Mouse (Mus musculus) hindbrain, embryonic 16.5 days (tissue): ENCODE data around the gene Exoc2. TPM values are rescaled to one million over a fixed set of nuclear protein-coding genes. Genes with fewer than 3 reads are reported as not detected.

ENCODE experiments used
- ATAC-seq: fragments of 200-750 bp; cut with Nextera tagmentation; 2 replicates; pipeline ENCODE4 v1.8.0; 2017; ENCODE audit warnings: moderate TSS enrichment, moderate library complexity
- H3K27ac ChIP-seq: fragments of 300-500 bp; sonication (generic); 2 replicates; pipeline ENCODE4 v1.5.1; 2014; ENCODE audit warnings: low read depth, mild to moderate bottlenecking, control low read depth, low read length, moderate library complexity
- H3K27me3 ChIP-seq: fragments of 300-500 bp; sonication (generic); replicated peaks from 2 replicates; pipeline ENCODE4 v1.6.1; 2014; ENCODE audit warnings: low read length; ENCODE audit not compliant: control insufficient read depth, insufficient read depth
- H3K36me3 ChIP-seq: fragments of 300-500 bp; sonication (generic); 2 replicates; pipeline ENCODE4 v1.6.1; 2014; ENCODE audit warnings: mild to moderate bottlenecking, low read length, moderate library complexity, mixed read lengths; ENCODE audit not compliant: control insufficient read depth, insufficient read depth
- H3K4me1 ChIP-seq: fragments of 300-500 bp; sonication (generic); 2 replicates; pipeline ENCODE4 v1.6.1; 2014; ENCODE audit warnings: low read depth, low read length; ENCODE audit not compliant: control insufficient read depth, insufficient read depth
- H3K4me2 ChIP-seq: fragments of 300-500 bp; sonication (generic); 2 replicates; pipeline ENCODE4 v1.6.1; 2014; ENCODE audit warnings: mild to moderate bottlenecking, low read length, control low read depth, moderate library complexity
- H3K4me3 ChIP-seq: fragments of 300-500 bp; sonication (generic); 2 replicates; pipeline ENCODE4 v1.5.1; 2014; ENCODE audit warnings: mild to moderate bottlenecking, low read length, control low read depth, moderate library complexity
- H3K9ac ChIP-seq: fragments of 300-500 bp; sonication (generic); 2 replicates; pipeline ENCODE4 v1.6.1; 2014; ENCODE audit warnings: low read depth, mild to moderate bottlenecking, control low read depth, low read length, moderate library complexity
- H3K9me3 ChIP-seq: fragments of 300-500 bp; sonication (generic); 2 replicates; pipeline ENCODE4 v1.6.1; 2014; ENCODE audit warnings: mild to moderate bottlenecking, low read length, moderate library complexity; ENCODE audit not compliant: control insufficient read depth
- WGBS: fragments of 180-500 bp; shearing (Covaris S2); extraction: QIAGEN DNeasy Blood & Tissue Kit; methylation state at CpG from one replicate; pipeline ENCODE4 v1.1.7; 2014; 5-methylcytosine and 5-hydroxymethylcytosine counted together
- polyA plus RNA-seq: library from polyadenylated mRNA; unstranded; fragments of >200 nt; fragmentation: Nextera tagmentation; extraction: Ambion mirVana; gene quantifications from 2 replicates; pipeline ENCODE4 v1.2.1, GENCODE M21; 2015

The Exoc2 gene
- polyA plus RNA-seq, 1 experiment from 2014 or later: 46.7 TPM

DNA sequence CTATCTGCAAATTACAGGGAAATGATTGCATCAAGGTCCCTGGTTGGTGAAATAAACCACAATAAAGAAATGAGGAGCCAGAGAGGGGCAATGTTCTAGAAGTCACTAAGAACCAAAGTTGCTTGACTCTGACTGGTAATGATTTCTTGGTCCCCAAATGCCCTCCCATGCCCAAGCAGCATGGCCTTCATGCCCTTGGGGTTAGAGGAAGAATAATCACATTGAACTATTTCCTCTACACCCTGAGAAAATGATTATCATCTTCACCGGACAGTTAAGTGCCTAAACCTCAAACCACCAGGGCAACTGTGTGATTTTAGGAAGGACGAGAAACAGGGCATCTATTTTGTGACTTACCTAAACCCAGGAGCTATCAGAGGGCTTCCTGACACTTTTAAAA is 197.9 kb downstream of the Exoc2 start:
- H3K27me3 ChIP-seq: no peaks in the 10 kb centered on the region
- ATAC-seq: no peak
- WGBS: 87% methylated on average over 2 of the region's 2 CpGs

GRCm38 (mm10) chr13:30767477-30768127 is 206.3 kb downstream of the Exoc2 start:
- Histone ChIP-seq H3K9ac (no peak overlapping the region), H3K27me3 (no peaks in the 10 kb centered on the region), H3K9me3 (no peaks in the 10 kb centered on the region), H3K27ac (no peak overlapping the region), H3K36me3 (no peaks in the 10 kb centered on the region), H3K4me1 (no peaks in the 10 kb centered on the region), H3K4me2 (no peak overlapping the region), H3K4me3 (no peak overlapping the region)
- ATAC-seq: no peak
- 93% methylated on average over 6 of the region's 6 CpGs for WGBS

More for the DNA sequence above, 197.9 kb downstream of the Exoc2 start:
- Histone ChIP-seq H3K4me2 (no peak overlapping the region), H3K4me3 (no peak overlapping the region), H3K36me3 (no peaks in the 10 kb centered on the region), H3K4me1 (no peaks in the 10 kb centered on the region), H3K27ac (no peak overlapping the region), H3K9ac (no peak overlapping the region), H3K9me3 (no peaks in the 10 kb centered on the region)

GRCm38 (mm10) chr13:30766636-30767476 is 207.0 kb downstream of the Exoc2 start:
- Histone ChIP-seq H3K36me3 (no peaks in the 10 kb centered on the region), H3K27ac (no peak overlapping the region), H3K27me3 (no peaks in the 10 kb centered on the region), H3K4me1 (no peaks in the 10 kb centered on the region), H3K9me3 (no peaks in the 10 kb centered on the region), H3K4me2 (no peak overlapping the region), H3K4me3 (no peak overlapping the region), H3K9ac (no peak overlapping the region)
- no peak for ATAC-seq
- WGBS: 98% methylated on average over 5 of the region's 5 CpGs

DNA sequence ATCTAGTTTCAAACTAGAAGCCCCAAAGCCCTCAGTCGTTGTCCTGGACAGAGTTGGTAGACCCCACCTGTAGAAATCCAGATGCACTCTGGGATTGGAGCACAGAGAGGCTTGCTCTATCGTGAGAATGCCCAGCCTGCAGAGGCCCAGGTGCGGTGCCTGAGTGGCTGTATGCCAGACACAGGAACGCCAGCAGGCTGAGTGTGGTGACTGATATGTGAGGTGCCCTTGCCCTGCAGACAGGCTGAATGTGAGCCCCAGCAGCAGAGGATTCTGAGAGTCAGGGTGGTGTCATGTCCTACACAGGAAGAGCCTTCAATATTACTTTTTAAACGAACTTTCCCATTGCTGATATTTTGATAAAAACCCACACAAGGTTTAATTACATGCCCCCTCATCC is 208.0 kb downstream of the Exoc2 start:
- H3K36me3 ChIP-seq: no peaks in the 10 kb centered on the region
- no peak overlapping the region for H3K27ac ChIP-seq
- H3K4me3 ChIP-seq: no peak overlapping the region
- no peaks in the 10 kb centered on the region for H3K9me3 ChIP-seq
- H3K9ac ChIP-seq: no peak overlapping the region
- 81% methylated on average over 5 of the region's 5 CpGs for whole genome bisulfite sequencing
- no peaks in the 10 kb centered on the region for H3K4me1 ChIP-seq
- no peak for ATAC-seq
- H3K27me3 ChIP-seq: no peaks in the 10 kb centered on the region
- H3K4me2 ChIP-seq: no peak overlapping the region

- H3K4me3 ChIP-seq: no peak overlapping the region
- H3K4me1 ChIP-seq: no peaks in the 10 kb centered on the region
- H3K27ac ChIP-seq: no peak overlapping the region
- ATAC-seq: no peak
- no peak overlapping the region for H3K9ac ChIP-seq
- no peaks in the 10 kb centered on the region for H3K27me3 ChIP-seq
- no peaks in the 10 kb centered on the region for H3K36me3 ChIP-seq
- WGBS: 83% methylated on average over 8 of the region's 8 CpGs
- H3K4me2 ChIP-seq: no peak overlapping the region
- no peaks in the 10 kb centered on the region for H3K9me3 ChIP-seq
Observed at GRCm38 (mm10) chr13:30764014-30764740, 209.7 kb downstream of the Exoc2 start.

Other genes starting within 250 kb of the Exoc2 start
- 0.06 and 0.20 TPM in 2 replicates for gene Irf4, start 224.9 kb downstream of the Exoc2 start, polyA plus RNA-seq
- not detected in 2 replicates for gene Hus1b, start 26.3 kb downstream of the Exoc2 start, polyA plus RNA-seq
- 0.09 TPM in 1 of 2 replicates, not detected in the other for gene Gm5447, start 111 bp upstream of the Exoc2 start, polyA plus RNA-seq